Mouse (Mus musculus) embryonic facial prominence, embryonic 13.5 days (tissue): ENCODE results near the gene Glb1l. TPM values are rescaled to one million over a fixed set of nuclear protein-coding genes. Genes with fewer than 3 reads are reported as not detected.

ENCODE experiments used
- ATAC-seq: fragments of 200-750 bp; cut with Nextera tagmentation; 2 replicates; pipeline ENCODE4 v1.8.0; 2017; ENCODE audit warnings: low read depth; ENCODE audit not compliant: insufficient number of reproducible peaks, insufficient read depth, low FRiP score, low TSS enrichment
- H3K27ac ChIP-seq: fragments of 300-500 bp; sonication (generic); 2 replicates; pipeline ENCODE4 v1.5.1; 2015; ENCODE audit warnings: moderate library complexity, mild to moderate bottlenecking, inconsistent platforms
- H3K27me3 ChIP-seq: fragments of 300-500 bp; sonication (generic); 2 replicates; pipeline ENCODE4 v1.6.1; 2015; ENCODE audit warnings: mild to moderate bottlenecking, inconsistent platforms
- H3K36me3 ChIP-seq: fragments of 300-500 bp; sonication (generic); 2 replicates; pipeline ENCODE4 v1.6.1; 2015; ENCODE audit warnings: mild to moderate bottlenecking, inconsistent platforms
- H3K4me1 ChIP-seq: fragments of 300-500 bp; sonication (generic); 2 replicates; pipeline ENCODE4 v1.6.1; 2015; ENCODE audit warnings: inconsistent platforms
- H3K4me2 ChIP-seq: fragments of 300-500 bp; sonication (generic); 2 replicates; pipeline ENCODE4 v1.6.1; 2015; ENCODE audit warnings: moderate library complexity, mild to moderate bottlenecking, inconsistent platforms
- H3K4me3 ChIP-seq: fragments of 300-500 bp; sonication (generic); 2 replicates; pipeline ENCODE4 v1.5.1; 2015; ENCODE audit warnings: mild to moderate bottlenecking, inconsistent platforms
- H3K9ac ChIP-seq: fragments of 300-500 bp; sonication (generic); 2 replicates; pipeline ENCODE4 v1.6.1; 2015; ENCODE audit warnings: mild to moderate bottlenecking, inconsistent platforms
- H3K9me3 ChIP-seq: fragments of 300-500 bp; sonication (generic); 2 replicates; pipeline ENCODE4 v1.6.1; 2016; ENCODE audit warnings: inconsistent platforms
- WGBS: fragments of 180-500 bp; shearing (Covaris S2); methylation state at CpG from one replicate; pipeline ENCODE4 v1.1.7; 2015; ENCODE audit warnings: mixed read lengths; 5-methylcytosine and 5-hydroxymethylcytosine counted together
- polyA plus RNA-seq: library from polyadenylated mRNA; unstranded; fragments of >200 nt; fragmentation: Nextera tagmentation; extraction: Ambion mirVana; gene quantifications from 2 replicates; pipeline ENCODE4 v1.2.1, GENCODE M21; 2015

The Glb1l gene
- polyA plus RNA-seq, 1 experiment from 2014 or later, result 23.3 TPM

- peaks cover 3% of the 10 kb centered on the region; the same call in 1 of the 2 replicates for H3K4me1 ChIP-seq
- H3K9ac ChIP-seq, result no peak overlapping the region
- H3K27ac ChIP-seq, result no peak overlapping the region
- H3K27me3 ChIP-seq, result peaks cover 14% of the 10 kb centered on the region; the same call in 1 of the 2 replicates
- 74% methylated on average over 7 of the region's 7 CpGs for WGBS
- H3K9me3 ChIP-seq, result no peaks in the 10 kb centered on the region
- ATAC-seq, result no peak
- no peak overlapping the region for H3K4me3 ChIP-seq
- H3K36me3 ChIP-seq, result no peaks in the 10 kb centered on the region
- no peak overlapping the region for H3K4me2 ChIP-seq
Measured at GRCm38 (mm10) chr1:75230335-75230994, 19.9 kb upstream of the Glb1l start.

GRCm38 (mm10) chr1:75229158-75229557, 18.5 kb upstream of the Glb1l start:
- Histone ChIP-seq H3K4me1 (0 out of 2 replicates have a peak, but pooled peaks cover 3% of the 10 kb centered on the region), H3K4me3 (no peak overlapping the region), H3K9me3 (no peaks in the 10 kb centered on the region), H3K4me2 (no peak overlapping the region), H3K27ac (no peak overlapping the region), H3K27me3 (peaks cover 14% of the 10 kb centered on the region; the same call in 1 of the 2 replicates), H3K36me3 (no peaks in the 10 kb centered on the region), H3K9ac (no peak overlapping the region)
- ATAC-seq, result no peak
- 69% methylated on average over 4 of the region's 4 CpGs for WGBS

GRCm38 (mm10) chr1:75227653-75228052, 17.0 kb upstream of the Glb1l start:
- no peaks in the 10 kb centered on the region for H3K36me3 ChIP-seq
- ATAC-seq, result no peak
- H3K4me3 ChIP-seq, result no peak overlapping the region
- no peaks in the 10 kb centered on the region for H3K9me3 ChIP-seq
- H3K27me3 ChIP-seq, result peaks cover 15% of the 10 kb centered on the region; the same call in 1 of the 2 replicates
- no peak overlapping the region for H3K4me2 ChIP-seq
- H3K9ac ChIP-seq, result no peak overlapping the region
- no peak overlapping the region for H3K27ac ChIP-seq
- WGBS, result 81% methylated on average over 1 of the region's 1 CpGs
- no peaks in the 10 kb centered on the region for H3K4me1 ChIP-seq

- Histone ChIP-seq H3K27ac (no peak overlapping the region), H3K36me3 (no peaks in the 10 kb centered on the region), H3K4me2 (no peak overlapping the region), H3K27me3 (peaks cover 20% of the 10 kb centered on the region), H3K9ac (no peak overlapping the region), H3K4me3 (no peak overlapping the region), H3K9me3 (no peaks in the 10 kb centered on the region), H3K4me1 (no peaks in the 10 kb centered on the region)
- WGBS, result 64% methylated on average over 2 of the region's 2 CpGs
- ATAC-seq, result no peak
Measured at GRCm38 (mm10) chr1:75226138-75226537, 15.5 kb upstream of the Glb1l start.

GRCm38 (mm10) chr1:75225473-75225872, 14.9 kb upstream of the Glb1l start:
- H3K36me3 ChIP-seq, result no peaks in the 10 kb centered on the region
- no peak overlapping the region for H3K4me3 ChIP-seq
- H3K4me1 ChIP-seq, result no peaks in the 10 kb centered on the region
- H3K9me3 ChIP-seq, result no peaks in the 10 kb centered on the region
- ATAC-seq, result no peak
- no peak overlapping the region for H3K4me2 ChIP-seq
- peaks cover 24% of the 10 kb centered on the region for H3K27me3 ChIP-seq
- H3K27ac ChIP-seq, result no peak overlapping the region
- no peak overlapping the region for H3K9ac ChIP-seq
- WGBS, result 67% methylated on average over 3 of the region's 3 CpGs

GRCm38 (mm10) chr1:75223532-75223931, 12.9 kb upstream of the Glb1l start:
- H3K9me3 ChIP-seq, result no peaks in the 10 kb centered on the region
- no peak overlapping the region for H3K27ac ChIP-seq
- H3K27me3 ChIP-seq, result peaks cover 40% of the 10 kb centered on the region
- ATAC-seq, result no peak
- WGBS, result 61% methylated on average over 6 of the region's 6 CpGs
- no peak overlapping the region for H3K4me2 ChIP-seq
- no peak overlapping the region for H3K9ac ChIP-seq
- no peaks in the 10 kb centered on the region for H3K36me3 ChIP-seq
- peaks cover 10% of the 10 kb centered on the region for H3K4me1 ChIP-seq
- H3K4me3 ChIP-seq, result no peak overlapping the region

GRCm38 (mm10) chr1:75222926-75223325, 12.3 kb upstream of the Glb1l start:
- no peak overlapping the region for H3K9ac ChIP-seq
- WGBS, result 71% methylated on average over 6 of the region's 6 CpGs
- no peak for ATAC-seq
- no peaks in the 10 kb centered on the region for H3K9me3 ChIP-seq
- H3K27ac ChIP-seq, result no peak overlapping the region
- no peak overlapping the region for H3K4me2 ChIP-seq
- H3K4me1 ChIP-seq, result peaks cover 16% of the 10 kb centered on the region
- no peak overlapping the region for H3K4me3 ChIP-seq
- no peaks in the 10 kb centered on the region for H3K36me3 ChIP-seq
- peaks cover 46% of the 10 kb centered on the region for H3K27me3 ChIP-seq

GRCm38 (mm10) chr1:75221538-75221937, 10.9 kb upstream of the Glb1l start:
- ATAC-seq, result no peak
- 72% methylated on average over 3 of the region's 3 CpGs for WGBS

GRCm38 (mm10) chr1:75219531-75219930, 8.9 kb upstream of the Glb1l start, which contains the start of gene Tuba4a:
Gene Tuba4a (minus strand): TSS chr1:75219865.
- Histone ChIP-seq H3K4me3 (peak within 1 kb of the TSS; percentile 57), H3K27me3 (peaks cover 70% of the 10 kb centered on the region), H3K9me3 (no peaks in the 10 kb centered on the region), H3K4me1 (peaks cover 17% of the 10 kb centered on the region), H3K9ac (peak within 1 kb of the TSS; percentile 69), H3K27ac (no peak within 1 kb of the TSS), H3K36me3 (peaks cover 15% of the 10 kb centered on the region), H3K4me2 (peak within 1 kb of the TSS; percentile 97)
- 2% methylated on average over 34 of the region's 34 CpGs for WGBS
- peak; percentile 49; the same call in 1 of the 2 replicates for ATAC-seq

More at GRCm38 (mm10) chr1:75221538-75221937, 10.9 kb upstream of the Glb1l start:
- no peaks in the 10 kb centered on the region for H3K9me3 ChIP-seq
- no peak overlapping the region for H3K4me3 ChIP-seq
- H3K27ac ChIP-seq, result no peak overlapping the region
- no peaks in the 10 kb centered on the region for H3K36me3 ChIP-seq
- no peak overlapping the region for H3K9ac ChIP-seq
- H3K27me3 ChIP-seq, result peaks cover 60% of the 10 kb centered on the region
- H3K4me1 ChIP-seq, result peaks cover 17% of the 10 kb centered on the region
- no peak overlapping the region for H3K4me2 ChIP-seq

GRCm38 (mm10) chr1:75219078-75219477, 8.5 kb upstream of the Glb1l start:
- Histone ChIP-seq H3K9me3 (no peaks in the 10 kb centered on the region), H3K4me3 (peak overlapping the region; percentile 57), H3K36me3 (peaks cover 18% of the 10 kb centered on the region), H3K27me3 (peaks cover 70% of the 10 kb centered on the region), H3K4me2 (peak overlapping the region; percentile 97), H3K27ac (no peak overlapping the region), H3K9ac (peak overlapping the region; percentile 69), H3K4me1 (peaks cover 17% of the 10 kb centered on the region)
- under 1% methylated on average over 24 of the region's 24 CpGs for WGBS
- ATAC-seq, result peak; percentile 83

- peak overlapping the region; percentile 97 for H3K4me2 ChIP-seq
- peak; percentile 12; the same call in 1 of the 2 replicates for ATAC-seq
- H3K9me3 ChIP-seq, result no peaks in the 10 kb centered on the region
- peak overlapping the region; percentile 57 for H3K4me3 ChIP-seq
- H3K36me3 ChIP-seq, result peaks cover 25% of the 10 kb centered on the region
- peaks cover 70% of the 10 kb centered on the region for H3K27me3 ChIP-seq
- H3K27ac ChIP-seq, result no peak overlapping the region
- H3K4me1 ChIP-seq, result peaks cover 17% of the 10 kb centered on the region
- H3K9ac ChIP-seq, result peak overlapping the region; percentile 69
- WGBS, result 1% methylated on average over 38 of the region's 38 CpGs
Measured at GRCm38 (mm10) chr1:75218227-75219001, 7.8 kb upstream of the Glb1l start.

GRCm38 (mm10) chr1:75217893-75218226, 7.2 kb upstream of the Glb1l start:
- 3% methylated on average over 6 of the region's 6 CpGs for WGBS
- Histone ChIP-seq H3K27ac (no peak overlapping the region), H3K9ac (no peak overlapping the region), H3K4me2 (peak overlapping the region; percentile 97), H3K36me3 (peaks cover 31% of the 10 kb centered on the region), H3K4me1 (peaks cover 18% of the 10 kb centered on the region), H3K4me3 (peak overlapping the region; percentile 57), H3K9me3 (no peaks in the 10 kb centered on the region), H3K27me3 (peaks cover 70% of the 10 kb centered on the region)
- no peak for ATAC-seq
